Mouse (Mus musculus) lung, postnatal 0 days (tissue): ENCODE measurements around the gene Wbp2.
"Not testable (repeated sequence)": the region's sequence is repeated elsewhere in the genome, so short reads cannot be mapped to it uniquely, and the experiment has no call there.

Source experiments
- CTCF ChIP-seq: IDR thresholded peaks from 2 replicates; pipeline ENCODE4 v1.5.1; 2016; ENCODE audit warnings: antibody characterized with exemption, mild to moderate bottlenecking
- EP300 ChIP-seq: IDR thresholded peaks from 2 replicates; pipeline ENCODE4 v1.6.1; 2016; ENCODE audit warnings: antibody characterized with exemption, mild to moderate bottlenecking, control low read depth

DNA sequence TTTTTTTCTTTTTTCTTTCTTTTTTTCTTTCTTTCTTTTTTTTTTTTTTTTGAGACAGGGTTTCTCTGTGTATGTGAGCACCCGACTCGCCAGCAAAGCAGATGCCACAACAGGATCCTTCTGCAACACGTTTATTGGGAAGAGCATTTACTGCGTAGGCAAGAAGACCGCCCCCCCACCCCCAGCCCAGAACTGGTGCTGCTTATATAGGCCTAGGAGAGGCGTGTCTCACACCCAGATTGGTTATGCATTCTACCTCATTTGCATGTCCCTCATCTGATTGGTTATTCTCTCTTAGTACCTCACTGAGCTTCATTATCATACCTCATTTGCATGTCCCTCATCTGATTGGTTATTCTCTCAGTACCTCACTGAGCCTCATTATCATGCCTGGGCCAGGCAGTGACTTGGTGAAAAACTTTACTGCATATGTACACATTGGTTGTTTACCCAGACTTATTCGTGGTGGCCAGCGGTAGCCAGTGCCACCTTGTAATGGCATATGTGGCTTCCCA is 35.0 kb upstream of the Wbp2 start:
- not testable (repeated sequence) for TF ChIP-seq CTCF, EP300
